In genomic region chr3:82057201-82057600, GRCm38 (mm10) we compare ENCODE assay signal across 16 mouse cellular contexts. TPM values are rescaled to one million over a fixed set of nuclear protein-coding genes. Genes with fewer than 3 reads are reported as not detected.
A peak's percentile ranks its signal among the peaks of the same experiment; 100 is the strongest.
DNase-seq lines count a peak whose midpoint lies in the region; ATAC-seq lines count a peak whose summit lies in the region.
"Had no signal": no experiment of that assay in that cellular context is flagged by ENCODE, and none has a peak within 500 bp of the region (broad histone marks: within the 10 kb centered on the region; RNA-seq: fewer than 3 reads in every experiment).

No protein-coding gene starts in this region.

- H3K9me3 ChIP-seq in heart, embryonic 14.5 days (ENCODE audit: control insufficient read depth, low read length) = no peaks in the 10 kb centered on the region
- H3K9me3 ChIP-seq in lung, embryonic 16.5 days (ENCODE audit: control insufficient read depth, low read length) = no peaks in the 10 kb centered on the region
- no peaks in the 10 kb centered on the region for H3K9me3 ChIP-seq in stomach, embryonic 15.5 days
- H3K9me3 ChIP-seq: hindbrain, embryonic 12.5 days; limb, embryonic 15.5 days had no signal

- 5% methylated on average over 5 of the region's 5 CpGs for WGBS in heart, embryonic 14.5 days
- WGBS in lung, embryonic 16.5 days = 3% methylated on average over 5 of the region's 5 CpGs
- 17% methylated on average over 5 of the region's 5 CpGs for WGBS in stomach, embryonic 15.5 days

- no peak for DNase-seq in heart, postnatal 25 days (ENCODE audit: low spot score)
- DNase-seq in kidney, postnatal 14 days = peak; percentile 14
- no peak for DNase-seq in kidney, postnatal 25 days
- DNase-seq in adrenal gland, adult 8-10 months = no peak
- no peak for DNase-seq in embryo, embryonic 10 days (ENCODE audit: low spot score)
- DNase-seq: adrenal gland, adult 2 months; cerebellum, adult 8-10 months; gastrocnemius, postnatal 14 days; right cerebral cortex, postnatal 4 days had no signal

- ATAC-seq in heart, embryonic 14.5 days (ENCODE audit: insufficient number of reproducible peaks, insufficient read depth, low FRiP score, low read depth) = peak; percentile 81
- peak; percentile 97 for ATAC-seq in lung, embryonic 16.5 days (ENCODE audit: low read depth)
- ATAC-seq in stomach, embryonic 15.5 days (ENCODE audit: insufficient read depth, low FRiP score, low read depth) = peak; percentile 88
- ATAC-seq: midbrain, embryonic 16.5 days had no signal

- H3K36me3 ChIP-seq in heart, embryonic 14.5 days (ENCODE audit: control insufficient read depth, insufficient read depth, low read length) = peaks cover 22% of the 10 kb centered on the region; the same call in 1 of the 2 replicates
- no peaks in the 10 kb centered on the region for H3K36me3 ChIP-seq in lung, embryonic 16.5 days (ENCODE audit: control insufficient read depth, insufficient read depth, low read length)
- H3K36me3 ChIP-seq in stomach, embryonic 15.5 days = no peaks in the 10 kb centered on the region
- H3K36me3 ChIP-seq: hindbrain, embryonic 12.5 days; limb, embryonic 15.5 days had no signal

- H3K27me3 ChIP-seq in heart, embryonic 14.5 days (ENCODE audit: control insufficient read depth, insufficient read depth, low read length) = no peaks in the 10 kb centered on the region
- no peaks in the 10 kb centered on the region for H3K27me3 ChIP-seq in lung, embryonic 16.5 days (ENCODE audit: control insufficient read depth, insufficient read depth, low read depth, low read length)
- no peaks in the 10 kb centered on the region for H3K27me3 ChIP-seq in stomach, embryonic 15.5 days (replicated peaks)
- H3K27me3 ChIP-seq: hindbrain, embryonic 12.5 days; limb, embryonic 15.5 days had no signal

- H3K4me1 ChIP-seq in heart, embryonic 14.5 days (ENCODE audit: control insufficient read depth in 2 of 2, insufficient read depth in 2 of 2, low read length in 2 of 2) = peaks cover 11 to 42% of the 10 kb centered on the region in 2 experiments
- peaks cover 33% of the 10 kb centered on the region for H3K4me1 ChIP-seq in lung, embryonic 16.5 days (replicated peaks; ENCODE audit: control insufficient read depth, insufficient read depth, low read length)
- peaks cover 29% of the 10 kb centered on the region; the same call in 1 of the 2 replicates for H3K4me1 ChIP-seq in stomach, embryonic 15.5 days

- H3K27ac ChIP-seq in heart, embryonic 14.5 days (replicated peaks in 1 of 2; ENCODE audit: control insufficient read depth in 1 of 2, insufficient read depth in 1 of 2, low read depth in 2 of 2, low read length in 2 of 2) = peak overlapping the region; percentile 56 to 63
- peak overlapping the region; percentile 63 for H3K27ac ChIP-seq in lung, embryonic 16.5 days (ENCODE audit: low read length)
- peak overlapping the region; percentile 41; the same call in 1 of the 2 replicates for H3K27ac ChIP-seq in stomach, embryonic 15.5 days
- H3K27ac ChIP-seq: hindbrain, embryonic 12.5 days; limb, embryonic 15.5 days had no signal

- H3K9ac ChIP-seq in heart, embryonic 14.5 days (ENCODE audit: low read length) = no peak overlapping the region
- H3K9ac ChIP-seq in lung, embryonic 16.5 days (ENCODE audit: low read length) = no peak overlapping the region
- H3K9ac ChIP-seq in stomach, embryonic 15.5 days = no peak overlapping the region
- H3K9ac ChIP-seq: hindbrain, embryonic 12.5 days; limb, embryonic 15.5 days had no signal

- intact Hi-C loops in heart, postnatal 25 days (cut with DNase I) = no loop called here

- H3K4me3 ChIP-seq in heart, embryonic 14.5 days (ENCODE audit: control insufficient read depth in 1 of 2, insufficient read depth in 1 of 2, low read depth in 1 of 2, low read length in 2 of 2) = no peak overlapping the region
- no peak overlapping the region for H3K4me3 ChIP-seq in lung, embryonic 16.5 days (ENCODE audit: low read length)
- no peak overlapping the region for H3K4me3 ChIP-seq in stomach, embryonic 15.5 days (replicated peaks)
- H3K4me3 ChIP-seq: hindbrain, embryonic 12.5 days; limb, embryonic 15.5 days had no signal

- H3K4me2 ChIP-seq in heart, embryonic 14.5 days (ENCODE audit: low read length) = no peak overlapping the region
- no peak overlapping the region for H3K4me2 ChIP-seq in lung, embryonic 16.5 days (ENCODE audit: low read depth, low read length)
- H3K4me2 ChIP-seq in stomach, embryonic 15.5 days = no peak overlapping the region
- H3K4me2 ChIP-seq: hindbrain, embryonic 12.5 days; limb, embryonic 15.5 days had no signal

RNA-seq across cellular contexts. Expression of gene Gucy1b1, which starts 17.3 kb away (rescaled TPM):
- polyA plus RNA-seq in heart, embryonic 14.5 days (2014; fragmentation: Nextera tagmentation; extraction: Ambion mirVana) = 59.5 and 62.2 TPM in 2 replicates
- total RNA-seq in heart, postnatal 25 days (2021) = 10 to 100 TPM; 13.0 to 17.8 TPM
- 83.5 and 88.9 TPM in 2 replicates for polyA plus RNA-seq in lung, embryonic 16.5 days (2015; fragmentation: Nextera tagmentation; extraction: Ambion mirVana)
- 50.8 and 54.1 TPM in 2 replicates for polyA plus RNA-seq in stomach, embryonic 15.5 days (2015; fragmentation: Nextera tagmentation; extraction: Ambion mirVana)
- 10 to 100 TPM in 3 of 4 experiments, 1 to 10 TPM in 1; 8.1 to 12.4 (median 10.6) TPM for total RNA-seq in adrenal gland, adult 8-10 months (2022)
- polyA plus RNA-seq: C2C12 had no signal
